Comparison of ENCODE assay signal across 9 mouse cellular contexts in genomic region chr2:156809579-156809978, GRCm38 (mm10). TPM values are rescaled to one million over a fixed set of nuclear protein-coding genes. Genes with fewer than 3 reads are reported as not detected.
A peak's percentile ranks its signal among the peaks of the same experiment; 100 is the strongest.
DNase-seq lines count a peak whose midpoint lies in the region; ATAC-seq lines count a peak whose summit lies in the region.
"Had no signal": no experiment of that assay in that cellular context is flagged by ENCODE, and none has a peak within 500 bp of the region (broad histone marks: within the 10 kb centered on the region; RNA-seq: fewer than 3 reads in every experiment).

No protein-coding gene starts in this region.

- 63% methylated on average over 2 of the region's 2 CpGs for WGBS in hindbrain, embryonic 11.5 days
- WGBS in hindbrain, embryonic 16.5 days, result 56% methylated on average over 2 of the region's 2 CpGs
- 52% methylated on average over 2 of the region's 2 CpGs for WGBS in midbrain, embryonic 14.5 days

- ATAC-seq in hindbrain, embryonic 11.5 days (ENCODE audit: low FRiP score), result no peak
- no peak for ATAC-seq in hindbrain, embryonic 16.5 days
- ATAC-seq in erythroid progenitor cell, adult 5-6 weeks (replicated peaks; ENCODE audit: low FRiP score, poor library complexity, severe bottlenecking), result peak; percentile 54; the same call in 1 of the 2 replicates
- no peak for ATAC-seq in midbrain, embryonic 14.5 days (ENCODE audit: low FRiP score, low TSS enrichment)

- DNase-seq in hindbrain, embryonic 11.5 days (ENCODE audit: low spot score), result peak; percentile 87
- DNase-seq in adrenal gland, postnatal 25 days, result peak; percentile 52
- peak; percentile 74 to 77 for DNase-seq in heart, postnatal 36 days
- peak; percentile 43 to 63 for DNase-seq in left cerebral cortex, adult 18-20 months (ENCODE audit: low spot score in 2 of 2)
- peak; percentile 91 for DNase-seq in midbrain, embryonic 14.5 days
- DNase-seq in splenic B cell, adult 2 months (ENCODE audit: low read depth, low spot score), result peak; percentile 63

- H3K4me3 ChIP-seq in hindbrain, embryonic 11.5 days (ENCODE audit: low read depth, low read length), result no peak overlapping the region
- H3K4me3 ChIP-seq in hindbrain, embryonic 16.5 days (ENCODE audit: low read length), result no peak overlapping the region
- H3K4me3 ChIP-seq in midbrain, embryonic 14.5 days (replicated peaks; ENCODE audit: low read depth, low read length), result no peak overlapping the region
- H3K4me3 ChIP-seq: stomach, embryonic 15.5 days had no signal

- intact Hi-C loops in heart, postnatal 36 days (cut with DNase I), result loop anchor here (1.0 to 2.0 kb wide), 2 partner anchors 45 to 221 kb away; no protein-coding TSS in a partner anchor

- H3K27ac ChIP-seq in hindbrain, embryonic 11.5 days (ENCODE audit: low read depth, low read length), result no peak overlapping the region
- no peak overlapping the region for H3K27ac ChIP-seq in hindbrain, embryonic 16.5 days (ENCODE audit: low read depth, low read length)
- H3K27ac ChIP-seq in midbrain, embryonic 14.5 days (replicated peaks; ENCODE audit: low read depth, low read length), result no peak overlapping the region
- H3K27ac ChIP-seq: stomach, embryonic 15.5 days had no signal

- H3K36me3 ChIP-seq in hindbrain, embryonic 11.5 days (ENCODE audit: control insufficient read depth, insufficient read depth, low read length), result no peaks in the 10 kb centered on the region
- H3K36me3 ChIP-seq in hindbrain, embryonic 16.5 days (ENCODE audit: control insufficient read depth, insufficient read depth, low read length), result no peaks in the 10 kb centered on the region
- no peaks in the 10 kb centered on the region for H3K36me3 ChIP-seq in midbrain, embryonic 14.5 days (ENCODE audit: control insufficient read depth, insufficient read depth, low read length)
- H3K36me3 ChIP-seq in splenic B cell, adult 2 months (ENCODE audit: control insufficient read depth, insufficient read depth, low read length, poor library complexity, severe bottlenecking), result no peaks in the 10 kb centered on the region
- H3K36me3 ChIP-seq: stomach, embryonic 15.5 days had no signal

- H3K9me3 ChIP-seq in hindbrain, embryonic 11.5 days (ENCODE audit: control insufficient read depth, low read length), result no peaks in the 10 kb centered on the region
- H3K9me3 ChIP-seq in hindbrain, embryonic 16.5 days (ENCODE audit: control insufficient read depth, low read length), result no peaks in the 10 kb centered on the region
- no peaks in the 10 kb centered on the region for H3K9me3 ChIP-seq in midbrain, embryonic 14.5 days (ENCODE audit: control insufficient read depth, low read length)
- H3K9me3 ChIP-seq: stomach, embryonic 15.5 days had no signal

- peaks cover 3% of the 10 kb centered on the region for H3K4me1 ChIP-seq in hindbrain, embryonic 11.5 days (replicated peaks; ENCODE audit: control insufficient read depth, insufficient read depth, low read length)
- peaks cover 4% of the 10 kb centered on the region; the same call in 1 of the 2 replicates for H3K4me1 ChIP-seq in hindbrain, embryonic 16.5 days (ENCODE audit: control insufficient read depth, insufficient read depth, low read depth, low read length)
- H3K4me1 ChIP-seq in midbrain, embryonic 14.5 days (ENCODE audit: control insufficient read depth, insufficient read depth, low read length), result peaks cover 9% of the 10 kb centered on the region; the same call in 1 of the 2 replicates

- no peak overlapping the region for H3K9ac ChIP-seq in hindbrain, embryonic 11.5 days (ENCODE audit: low read depth, low read length)
- H3K9ac ChIP-seq in hindbrain, embryonic 16.5 days (ENCODE audit: low read depth, low read length), result no peak overlapping the region
- no peak overlapping the region for H3K9ac ChIP-seq in midbrain, embryonic 14.5 days (replicated peaks; ENCODE audit: low read length)
- H3K9ac ChIP-seq: stomach, embryonic 15.5 days had no signal

- H3K27me3 ChIP-seq in hindbrain, embryonic 11.5 days (ENCODE audit: control insufficient read depth, insufficient read depth, low read length), result no peaks in the 10 kb centered on the region
- no peaks in the 10 kb centered on the region for H3K27me3 ChIP-seq in hindbrain, embryonic 16.5 days (replicated peaks; ENCODE audit: control insufficient read depth, insufficient read depth, low read length)
- no peaks in the 10 kb centered on the region for H3K27me3 ChIP-seq in midbrain, embryonic 14.5 days (ENCODE audit: control insufficient read depth, insufficient read depth, low read length)
- no peaks in the 10 kb centered on the region for H3K27me3 ChIP-seq in splenic B cell, adult 2 months (ENCODE audit: control insufficient read depth, insufficient read depth, low read length, poor library complexity, severe bottlenecking)
- H3K27me3 ChIP-seq: stomach, embryonic 15.5 days had no signal

- no peak overlapping the region for H3K4me2 ChIP-seq in hindbrain, embryonic 11.5 days (replicated peaks; ENCODE audit: low read depth, low read length)
- no peak overlapping the region for H3K4me2 ChIP-seq in hindbrain, embryonic 16.5 days (ENCODE audit: low read length)
- H3K4me2 ChIP-seq in midbrain, embryonic 14.5 days (ENCODE audit: low read length), result no peak overlapping the region
- H3K4me2 ChIP-seq: stomach, embryonic 15.5 days had no signal

RNA-seq across cellular contexts. Expression of gene Tgif2, which starts 30.2 kb away (rescaled TPM):
- polyA plus RNA-seq in hindbrain, embryonic 11.5 days (2014; fragmentation: Nextera tagmentation; extraction: Ambion mirVana), result 69.6 and 71.8 TPM in 2 replicates
- polyA plus RNA-seq in hindbrain, embryonic 16.5 days (2015; fragmentation: Nextera tagmentation; extraction: Ambion mirVana), result 16.0 and 20.4 TPM in 2 replicates
- 5.5 and 5.8 TPM in 2 replicates for total RNA-seq in adrenal gland, postnatal 25 days (2021)
- total RNA-seq in erythroid progenitor cell, adult 5-6 weeks (2015; ENCODE audit: low replicate concordance), result 2.2 and 3.8 TPM in 2 replicates
- total RNA-seq in erythroid progenitor cell, adult 5-6 weeks (2017; ENCODE audit: low replicate concordance), result 1.9 and 18.2 TPM in 2 replicates
- under 1 TPM; 0.51 to 0.72 TPM for total RNA-seq in heart, postnatal 36 days (2021)
- total RNA-seq in left cerebral cortex, adult 18-20 months (2021), result 1 to 10 TPM in 1 of 2 experiments, under 1 TPM in 1; 0.40 to 1.3 TPM
- polyA plus RNA-seq in midbrain, embryonic 14.5 days (2014; fragmentation: Nextera tagmentation; extraction: Ambion mirVana), result 19.3 and 25.8 TPM in 2 replicates

RNA-seq across cellular contexts. Expression of gene Myl9, which starts 34.4 kb away (rescaled TPM):
- 96.1 and 133 TPM in 2 replicates for polyA plus RNA-seq in hindbrain, embryonic 11.5 days (2014; fragmentation: Nextera tagmentation; extraction: Ambion mirVana)
- 46.9 and 52.0 TPM in 2 replicates for polyA plus RNA-seq in hindbrain, embryonic 16.5 days (2015; fragmentation: Nextera tagmentation; extraction: Ambion mirVana)
- 42.3 and 50.9 TPM in 2 replicates for total RNA-seq in adrenal gland, postnatal 25 days (2021)
- total RNA-seq in erythroid progenitor cell, adult 5-6 weeks (2015; ENCODE audit: low replicate concordance), result 5.0 and 7.2 TPM in 2 replicates
- total RNA-seq in erythroid progenitor cell, adult 5-6 weeks (2017; ENCODE audit: low replicate concordance), result 0.45 and 10.7 TPM in 2 replicates
- 100 to 1,000 TPM in 1 of 2 experiments, 10 to 100 TPM in 1; 97.9 to 115 TPM for total RNA-seq in heart, postnatal 36 days (2021)
- 10 to 100 TPM; 13.2 to 15.3 TPM for total RNA-seq in left cerebral cortex, adult 18-20 months (2021)
- 22.5 and 33.0 TPM in 2 replicates for polyA plus RNA-seq in midbrain, embryonic 14.5 days (2014; fragmentation: Nextera tagmentation; extraction: Ambion mirVana)

RNA-seq across cellular contexts. Expression of gene 4930518I15Rik, which starts 48.2 kb away (rescaled TPM):
- polyA plus RNA-seq in hindbrain, embryonic 11.5 days (2014; fragmentation: Nextera tagmentation; extraction: Ambion mirVana), result 5.9 and 8.6 TPM in 2 replicates
- polyA plus RNA-seq in hindbrain, embryonic 16.5 days (2015; fragmentation: Nextera tagmentation; extraction: Ambion mirVana), result 6.9 and 8.1 TPM in 2 replicates
- total RNA-seq in adrenal gland, postnatal 25 days (2021), result 4.8 and 5.9 TPM in 2 replicates
- total RNA-seq in erythroid progenitor cell, adult 5-6 weeks (2015; ENCODE audit: low replicate concordance), result 3.2 TPM in 1 of 2 replicates, not detected in the other
- 3.9 and 4.0 TPM in 2 replicates for total RNA-seq in erythroid progenitor cell, adult 5-6 weeks (2017; ENCODE audit: low replicate concordance)
- 1 to 10 TPM in 1 of 2 experiments, under 1 TPM in 1; 0.65 to 1.1 TPM for total RNA-seq in heart, postnatal 36 days (2021)
- 1 to 10 TPM; 1.7 to 2.9 TPM for total RNA-seq in left cerebral cortex, adult 18-20 months (2021)
- 5.4 and 7.0 TPM in 2 replicates for polyA plus RNA-seq in midbrain, embryonic 14.5 days (2014; fragmentation: Nextera tagmentation; extraction: Ambion mirVana)

RNA-seq across cellular contexts. Expression of gene Rab5if, which starts 53.3 kb away (rescaled TPM):
- 208 and 214 TPM in 2 replicates for polyA plus RNA-seq in hindbrain, embryonic 11.5 days (2014; fragmentation: Nextera tagmentation; extraction: Ambion mirVana)
- 138 and 151 TPM in 2 replicates for polyA plus RNA-seq in hindbrain, embryonic 16.5 days (2015; fragmentation: Nextera tagmentation; extraction: Ambion mirVana)
- total RNA-seq in adrenal gland, postnatal 25 days (2021), result 284 and 313 TPM in 2 replicates
- total RNA-seq in erythroid progenitor cell, adult 5-6 weeks (2015; ENCODE audit: low replicate concordance), result 62.7 and 85.9 TPM in 2 replicates
- 28.8 and 48.1 TPM in 2 replicates for total RNA-seq in erythroid progenitor cell, adult 5-6 weeks (2017; ENCODE audit: low replicate concordance)
- 100 to 1,000 TPM; 114 to 123 TPM for total RNA-seq in heart, postnatal 36 days (2021)
- total RNA-seq in left cerebral cortex, adult 18-20 months (2021), result 10 to 100 TPM; 89.8 to 97.6 TPM
- 169 and 171 TPM in 2 replicates for polyA plus RNA-seq in midbrain, embryonic 14.5 days (2014; fragmentation: Nextera tagmentation; extraction: Ambion mirVana)
